Mouse (Mus musculus) cerebellum, adult 2 months (tissue): ENCODE measurements around the gene Rgs18. TPM values are rescaled to one million over a fixed set of nuclear protein-coding genes. Genes with fewer than 3 reads are reported as not detected.

Source experiments
- DNase-seq, 2 experiments: peaks; one replicate each; pipeline ENCODE4 v3.0.0; 2021
- H3K27ac ChIP-seq: fragments of 200-500 bp; 2 replicates; pipeline ENCODE4 v1.5.1; 2012; ENCODE audit warnings: low read length, control low read depth, inconsistent platforms; ENCODE audit not compliant: insufficient read depth
- H3K27me3 ChIP-seq: fragments of 200-500 bp; 2 replicates; pipeline ENCODE4 v1.6.1; 2012; ENCODE audit warnings: inconsistent platforms, mild to moderate bottlenecking, low read length, moderate library complexity; ENCODE audit not compliant: control insufficient read depth, insufficient read depth
- H3K4me1 ChIP-seq: fragments of 200-500 bp; 2 replicates; pipeline ENCODE4 v1.6.1; 2011; ENCODE audit warnings: low read length; ENCODE audit not compliant: control insufficient read depth, insufficient read depth
- H3K4me3 ChIP-seq: fragments of 200-500 bp; replicated peaks from 2 replicates; pipeline ENCODE3; 2011; ENCODE audit warnings: mild to moderate bottlenecking, low read depth, low read length, control low read depth; ENCODE audit not compliant: insufficient read depth
- CTCF ChIP-seq: fragments of 200-500 bp; IDR thresholded peaks from 2 replicates; pipeline ENCODE4 v1.5.1; 2011; ENCODE audit warnings: low read depth, mild to moderate bottlenecking, control low read depth, low read length, moderate library complexity, borderline replicate concordance; ENCODE audit not compliant: insufficient read depth
- POLR2A ChIP-seq: fragments of 200-500 bp; IDR thresholded peaks from 2 replicates; pipeline ENCODE4 v1.6.1; 2011; ENCODE audit warnings: low read length, control low read depth, borderline replicate concordance; ENCODE audit not compliant: insufficient read depth
- WGBS: fragments of 180-500 bp; shearing (Covaris S2); methylation state at CpG from one replicate; pipeline ENCODE4 v1.1.7; 2018; 5-methylcytosine and 5-hydroxymethylcytosine counted together
- polyA plus RNA-seq: library from polyadenylated mRNA; depleted of rRNA; stranded (reverse); fragments of >200 nt; gene quantifications from 2 replicates; pipeline ENCODE4 v1.2.3, GENCODE M21; 2012; rRNA removed

Rgs18 gene
- 0.06 and 0.13 TPM in 2 replicates for polyA plus RNA-seq

DNA sequence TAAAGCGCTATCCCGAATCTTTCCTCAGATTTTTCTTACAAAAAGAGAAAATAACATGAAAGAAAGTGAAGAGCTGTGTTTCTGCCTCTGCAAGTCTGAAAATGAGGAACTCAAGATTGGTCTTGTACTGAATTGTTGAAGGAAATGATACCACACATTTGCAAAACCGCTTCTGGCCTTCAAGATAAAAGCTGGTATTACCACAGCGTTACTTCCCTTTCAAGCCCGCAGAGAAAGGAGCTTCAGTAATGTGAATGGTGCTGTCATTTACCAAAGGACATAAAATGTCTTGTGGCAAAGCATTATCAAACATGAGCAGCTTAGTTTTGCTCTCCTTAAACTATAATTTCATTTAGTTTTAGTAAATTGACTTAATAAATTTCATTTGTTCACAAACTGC lies at the start of gene Rgs18:
TSS of gene Rgs18 (minus strand) at position 105 of the 400 bp plus-strand sequence.
- Histone ChIP-seq H3K27me3 (no peaks in the 10 kb centered on the region), H3K4me1 (no peaks in the 10 kb centered on the region), H3K27ac (no peak within 1 kb of the TSS), H3K4me3 (no peak within 1 kb of the TSS)
- WGBS: 89% methylated on average over 5 of the region's 5 CpGs
- DNase-seq: no peak
- TF ChIP-seq CTCF (no peak), POLR2A (no peak)

DNA sequence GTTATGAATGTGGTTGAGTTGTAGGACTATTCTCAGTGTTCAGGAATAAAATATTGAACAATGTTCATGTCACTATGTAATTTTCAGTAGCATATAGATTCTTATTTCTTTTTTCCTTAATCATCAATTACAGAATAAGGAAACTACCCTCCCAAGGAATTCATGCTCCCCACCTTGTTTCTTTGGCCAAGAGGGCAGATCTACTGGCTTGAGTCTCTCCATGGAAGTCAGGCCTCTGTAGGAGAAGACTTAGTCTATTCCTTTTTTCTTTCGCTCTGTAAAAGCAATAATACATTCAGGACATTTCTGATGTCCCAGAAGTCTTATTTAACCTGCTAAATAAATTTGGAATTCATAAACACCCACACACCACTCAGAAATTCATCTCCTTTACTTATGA lies 841 bp downstream of the Rgs18 start:
- Histone ChIP-seq H3K27ac (no peak overlapping the region), H3K27me3 (no peaks in the 10 kb centered on the region), H3K4me1 (no peaks in the 10 kb centered on the region), H3K4me3 (no peak overlapping the region)
- TF ChIP-seq POLR2A (no peak), CTCF (no peak)
- WGBS: 86% methylated on average over 1 of the region's 1 CpGs
- DNase-seq: no peak

DNA sequence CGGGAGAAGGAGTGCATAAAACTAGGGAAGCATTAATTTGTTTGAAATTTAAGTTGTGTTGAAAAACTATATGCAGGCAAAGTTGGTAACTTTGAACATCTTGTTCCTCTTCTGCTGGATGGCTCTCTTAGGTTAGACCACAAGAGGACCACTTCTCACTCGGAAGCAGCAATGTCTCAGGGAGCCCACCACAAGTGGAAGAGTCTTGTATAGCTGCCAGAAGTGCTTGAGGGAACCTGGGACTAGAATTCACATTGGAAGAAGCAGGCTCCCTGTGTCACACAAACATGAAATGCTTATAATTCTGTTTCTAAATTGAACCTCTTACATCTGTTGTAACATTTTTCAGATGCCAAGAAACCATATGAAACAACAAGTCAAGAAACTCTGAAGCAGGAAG lies 9.0 kb downstream of the Rgs18 start:
- no peaks in the 10 kb centered on the region for H3K27me3 ChIP-seq
- no peaks in the 10 kb centered on the region for H3K4me1 ChIP-seq
- 45% methylated on average over 2 of the region's 2 CpGs for WGBS
- H3K27ac ChIP-seq: no peak overlapping the region
- DNase-seq: no peak
- no peak for TF ChIP-seq POLR2A
- no peak for TF ChIP-seq CTCF
- no peak overlapping the region for H3K4me3 ChIP-seq

DNA sequence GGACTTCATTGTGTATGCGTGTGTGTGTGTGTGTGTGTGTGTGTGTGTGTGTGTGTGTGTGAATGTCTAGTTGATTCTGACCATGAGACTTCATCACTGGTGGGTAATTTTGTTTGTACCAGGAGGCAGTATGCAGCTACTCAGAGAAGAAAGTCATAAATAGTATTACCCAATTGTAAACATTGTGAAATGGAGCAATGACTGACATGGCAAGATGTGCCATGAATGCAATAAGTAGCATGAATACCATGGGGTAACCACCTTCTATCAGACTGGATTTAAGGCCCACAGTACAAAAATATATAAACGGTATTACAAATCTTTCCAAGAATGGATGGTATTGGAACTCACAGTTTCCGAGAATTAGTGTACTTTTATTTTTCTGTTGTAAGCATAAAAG lies 14.4 kb downstream of the Rgs18 start:
- Histone ChIP-seq H3K4me3 (no peak overlapping the region), H3K4me1 (no peaks in the 10 kb centered on the region), H3K27me3 (no peaks in the 10 kb centered on the region), H3K27ac (no peak overlapping the region)
- TF ChIP-seq POLR2A (no peak), CTCF (no peak)
- WGBS: 90% methylated on average over 3 of the region's 3 CpGs
- DNase-seq: no peak

DNA sequence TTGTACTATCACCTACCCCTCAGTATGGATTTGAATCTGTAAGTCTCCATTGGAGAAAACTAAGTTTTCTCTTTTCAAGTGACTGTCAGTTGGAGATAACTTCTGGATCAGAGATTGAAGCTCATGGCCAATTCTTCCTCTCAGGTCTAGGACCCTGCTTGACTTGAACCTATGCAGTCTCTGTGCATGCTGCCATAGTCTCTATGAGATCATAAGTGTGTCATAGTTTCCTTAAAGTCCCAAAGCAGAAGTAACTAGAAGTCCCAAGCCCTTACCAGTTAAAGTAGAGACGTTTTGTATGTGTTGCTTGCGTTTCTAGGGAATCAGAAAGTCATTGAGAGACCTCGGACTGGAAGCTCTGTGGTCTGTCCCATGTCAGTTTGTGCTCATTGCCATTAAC lies 24.5 kb downstream of the Rgs18 start:
- Histone ChIP-seq H3K4me3 (no peak overlapping the region), H3K4me1 (no peaks in the 10 kb centered on the region), H3K27me3 (no peaks in the 10 kb centered on the region), H3K27ac (no peak overlapping the region)
- DNase-seq: no peak
- no peak for TF ChIP-seq CTCF
- TF ChIP-seq POLR2A: no peak
- WGBS: 73% methylated on average over 3 of the region's 3 CpGs

DNA sequence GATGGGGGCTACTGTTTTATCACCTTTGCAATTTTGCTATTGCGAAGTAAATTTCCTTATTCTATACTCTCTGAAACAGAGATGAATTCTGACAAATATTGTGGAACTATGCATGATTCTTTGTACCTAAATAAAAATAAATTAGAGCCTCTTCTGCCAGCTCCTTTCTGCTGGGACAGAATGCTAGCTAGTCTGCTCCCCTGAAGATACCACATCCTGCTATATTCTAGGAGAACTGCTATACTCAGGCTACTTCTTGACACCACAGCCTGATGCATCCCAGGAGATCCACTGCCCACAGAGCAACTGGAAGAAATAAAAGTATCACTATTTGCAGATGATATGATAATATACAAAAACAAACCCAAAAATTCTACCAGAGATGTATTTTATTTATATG lies 29.1 kb downstream of the Rgs18 start:
- Histone ChIP-seq H3K4me3 (no peak overlapping the region), H3K27ac (no peak overlapping the region), H3K27me3 (no peaks in the 10 kb centered on the region), H3K4me1 (no peaks in the 10 kb centered on the region)
- no peak for DNase-seq
- TF ChIP-seq CTCF (no peak), POLR2A (no peak)
- WGBS: 98% methylated on average over 1 of the region's 1 CpGs

DNA sequence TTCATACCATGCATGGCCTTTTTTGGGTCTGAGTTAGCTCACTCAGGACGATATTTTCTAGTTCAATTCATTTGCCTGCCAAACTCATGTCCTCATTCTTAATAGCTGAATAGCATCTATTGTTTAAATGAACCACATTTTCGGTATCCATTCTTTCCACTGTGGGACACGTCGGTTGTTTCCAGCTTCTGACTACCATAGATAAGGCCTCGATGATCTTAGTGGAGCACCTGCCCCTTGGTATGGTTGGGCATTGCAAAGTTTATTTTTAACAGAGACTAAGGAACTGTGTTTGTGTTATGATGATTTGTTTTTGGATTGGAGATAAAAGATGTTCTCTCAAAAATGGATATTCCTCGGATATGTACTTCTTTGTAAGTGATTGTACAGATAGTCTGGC lies 37.5 kb downstream of the Rgs18 start:
- TF ChIP-seq POLR2A (no peak), CTCF (no peak)
- no peak overlapping the region for H3K4me3 ChIP-seq
- 81% methylated on average over 6 of the region's 6 CpGs for WGBS
- no peak overlapping the region for H3K27ac ChIP-seq
- DNase-seq: no peak
- H3K27me3 ChIP-seq: no peaks in the 10 kb centered on the region
- no peaks in the 10 kb centered on the region for H3K4me1 ChIP-seq

DNA sequence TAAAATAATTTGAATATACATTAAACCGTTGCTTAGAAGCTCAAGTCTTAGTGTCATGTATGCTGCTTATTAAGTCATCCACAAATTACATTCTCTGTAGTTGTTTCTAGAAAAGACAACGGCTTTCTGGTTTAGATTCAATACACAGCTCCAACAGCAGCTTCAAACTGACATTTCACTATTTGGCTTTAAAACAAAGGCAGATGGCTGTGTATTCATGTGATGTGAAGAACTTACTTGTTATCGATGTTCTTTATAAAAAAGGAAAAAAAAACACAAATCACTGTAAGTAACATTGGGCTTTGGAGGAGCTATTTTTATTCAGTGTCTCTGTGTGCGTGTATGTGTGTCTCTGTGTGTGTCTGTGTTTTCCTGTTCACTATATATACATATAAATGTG lies 54.5 kb downstream of the Rgs18 start:
- H3K27me3 ChIP-seq: no peaks in the 10 kb centered on the region
- no peak overlapping the region for H3K27ac ChIP-seq
- no peak for DNase-seq
- no peak for TF ChIP-seq CTCF
- no peak for TF ChIP-seq POLR2A
- WGBS: 60% methylated on average over 4 of the region's 4 CpGs
- H3K4me3 ChIP-seq: no peak overlapping the region
- H3K4me1 ChIP-seq: no peaks in the 10 kb centered on the region

DNA sequence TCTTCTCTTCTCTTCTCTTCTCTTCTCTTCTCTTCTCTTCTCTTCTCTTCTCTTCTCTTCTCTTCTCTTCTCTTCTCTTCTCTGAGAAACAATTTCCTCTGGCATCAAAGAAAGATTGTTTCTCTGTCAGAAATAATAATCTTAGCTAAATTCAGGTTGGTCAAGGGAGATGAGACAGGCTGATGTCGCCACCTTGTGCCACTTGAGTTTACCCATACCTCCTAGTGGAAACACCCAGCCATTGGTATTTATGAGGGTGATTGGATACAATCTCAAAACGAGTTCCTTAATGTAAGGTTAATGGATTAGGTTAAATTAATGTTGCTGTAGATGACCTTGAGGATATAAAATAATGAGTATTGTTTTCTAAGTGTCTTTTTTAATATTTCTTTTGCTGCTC lies 70.9 kb downstream of the Rgs18 start:
- 47% methylated on average over 2 of the region's 2 CpGs for WGBS
- DNase-seq: no peak

More for the DNA sequence above, 70.9 kb downstream of the Rgs18 start:
- H3K4me1 ChIP-seq: no peaks in the 10 kb centered on the region
- TF ChIP-seq CTCF (no peak), POLR2A (no peak)
- H3K4me3 ChIP-seq: no peak overlapping the region
- H3K27me3 ChIP-seq: no peaks in the 10 kb centered on the region; the same call in 1 of the 2 replicates
- no peak overlapping the region for H3K27ac ChIP-seq

Other genes with a start within 250 kb of the Rgs18 start
- not detected in 2 replicates for gene Rgs21, start 207.8 kb downstream of the Rgs18 start, polyA plus RNA-seq